Mouse (Mus musculus) lung, embryonic 15.5 days (tissue): ENCODE results near the gene Dync1h1. TPM values are rescaled to one million over a fixed set of nuclear protein-coding genes. Genes with fewer than 3 reads are reported as not detected.

Experiments used
- ATAC-seq: fragments of 200-750 bp; cut with Nextera tagmentation; 2 replicates; pipeline ENCODE4 v1.8.0; 2017; ENCODE audit warnings: moderate number of reproducible peaks, borderline replicate concordance; ENCODE audit not compliant: low FRiP score, low TSS enrichment; ENCODE audit errors: extremely low read depth
- H3K27ac ChIP-seq: fragments of 300-500 bp; sonication (generic); 2 replicates; pipeline ENCODE4 v1.5.1; 2015; ENCODE audit warnings: moderate library complexity, mild to moderate bottlenecking, inconsistent platforms
- H3K27me3 ChIP-seq: fragments of 300-500 bp; sonication (generic); 2 replicates; pipeline ENCODE4 v1.6.1; 2015; ENCODE audit warnings: inconsistent platforms
- H3K36me3 ChIP-seq: fragments of 300-500 bp; sonication (generic); 2 replicates; pipeline ENCODE4 v1.6.1; 2015; ENCODE audit warnings: inconsistent platforms
- H3K4me1 ChIP-seq: fragments of 300-500 bp; sonication (generic); 2 replicates; pipeline ENCODE4 v1.6.1; 2015; ENCODE audit warnings: inconsistent platforms
- H3K4me2 ChIP-seq: fragments of 300-500 bp; sonication (generic); 2 replicates; pipeline ENCODE4 v1.6.1; 2015; ENCODE audit warnings: inconsistent platforms, mild to moderate bottlenecking, moderate library complexity
- H3K4me3 ChIP-seq: fragments of 300-500 bp; sonication (generic); 2 replicates; pipeline ENCODE4 v1.5.1; 2015; ENCODE audit warnings: mild to moderate bottlenecking, inconsistent platforms
- H3K9ac ChIP-seq: fragments of 300-500 bp; sonication (generic); 2 replicates; pipeline ENCODE4 v1.6.1; 2015; ENCODE audit warnings: inconsistent platforms
- H3K9me3 ChIP-seq: fragments of 300-500 bp; sonication (generic); 2 replicates; pipeline ENCODE4 v1.6.1; 2016; ENCODE audit warnings: inconsistent platforms
- WGBS: fragments of 180-500 bp; shearing (Covaris S2); methylation state at CpG from one replicate; pipeline ENCODE4 v1.1.7; 2015; 5-methylcytosine and 5-hydroxymethylcytosine counted together
- polyA plus RNA-seq: library from polyadenylated mRNA; unstranded; fragments of >200 nt; fragmentation: Nextera tagmentation; extraction: Ambion mirVana; gene quantifications from 2 replicates; pipeline ENCODE4 v1.2.1, GENCODE M21; 2015

Gene Dync1h1
- polyA plus RNA-seq, 1 experiment from 2014 or later = 48.9 TPM

DNA sequence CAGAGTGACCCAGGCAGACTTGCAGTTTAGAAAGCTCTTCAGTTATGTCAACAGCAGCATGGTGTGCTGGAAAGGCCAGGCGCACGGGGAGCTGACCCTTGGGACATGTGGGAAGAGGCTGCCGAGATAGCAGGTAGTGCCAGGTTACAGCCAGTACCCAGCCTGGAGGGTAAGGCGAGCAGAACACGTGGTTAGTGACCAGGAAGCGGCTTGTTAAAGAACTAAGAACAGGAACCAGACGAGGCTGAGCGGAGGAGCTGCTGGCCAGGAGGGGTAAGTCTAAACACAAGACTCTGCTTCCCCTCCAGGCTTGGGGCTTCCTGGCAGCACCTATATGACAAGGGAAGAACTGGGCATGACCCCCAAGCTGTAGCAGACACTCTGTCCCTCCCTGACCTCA lies 27.6 kb upstream of the Dync1h1 start:
- H3K9ac ChIP-seq = no peak overlapping the region
- ATAC-seq = no peak
- no peaks in the 10 kb centered on the region for H3K27me3 ChIP-seq
- H3K36me3 ChIP-seq = peaks cover 57% of the 10 kb centered on the region
- H3K4me3 ChIP-seq = no peak overlapping the region
- H3K4me1 ChIP-seq = no peaks in the 10 kb centered on the region
- 84% methylated on average over 8 of the region's 8 CpGs for WGBS
- no peak overlapping the region for H3K27ac ChIP-seq
- no peaks in the 10 kb centered on the region for H3K9me3 ChIP-seq
- H3K4me2 ChIP-seq = no peak overlapping the region

DNA sequence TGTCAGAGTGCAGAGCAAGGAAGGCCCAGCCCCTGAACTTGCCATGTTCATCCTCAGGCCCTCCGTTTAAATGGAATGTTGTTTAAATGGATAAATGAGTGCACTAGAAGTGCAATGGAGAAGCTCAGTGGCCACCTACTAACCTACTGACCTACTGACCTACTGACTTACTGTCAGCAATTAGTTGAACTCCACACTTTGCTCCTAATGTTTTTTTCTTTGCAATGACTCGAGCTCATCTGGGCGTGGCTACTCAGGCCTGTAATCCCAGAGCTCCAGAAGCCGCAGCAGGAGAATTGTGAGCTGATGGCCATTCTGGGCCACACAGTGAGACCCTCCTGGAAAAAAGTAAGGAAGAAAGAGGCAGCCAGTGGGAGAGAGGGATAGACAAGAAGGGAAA lies 25.3 kb upstream of the Dync1h1 start:
- 75% methylated on average over 4 of the region's 4 CpGs for WGBS
- no peak for ATAC-seq
- no peak overlapping the region for H3K4me2 ChIP-seq
- H3K36me3 ChIP-seq = peaks cover 46% of the 10 kb centered on the region
- H3K4me3 ChIP-seq = no peak overlapping the region
- H3K27me3 ChIP-seq = no peaks in the 10 kb centered on the region
- no peaks in the 10 kb centered on the region for H3K4me1 ChIP-seq
- no peak overlapping the region for H3K27ac ChIP-seq
- H3K9ac ChIP-seq = no peak overlapping the region
- no peaks in the 10 kb centered on the region for H3K9me3 ChIP-seq

DNA sequence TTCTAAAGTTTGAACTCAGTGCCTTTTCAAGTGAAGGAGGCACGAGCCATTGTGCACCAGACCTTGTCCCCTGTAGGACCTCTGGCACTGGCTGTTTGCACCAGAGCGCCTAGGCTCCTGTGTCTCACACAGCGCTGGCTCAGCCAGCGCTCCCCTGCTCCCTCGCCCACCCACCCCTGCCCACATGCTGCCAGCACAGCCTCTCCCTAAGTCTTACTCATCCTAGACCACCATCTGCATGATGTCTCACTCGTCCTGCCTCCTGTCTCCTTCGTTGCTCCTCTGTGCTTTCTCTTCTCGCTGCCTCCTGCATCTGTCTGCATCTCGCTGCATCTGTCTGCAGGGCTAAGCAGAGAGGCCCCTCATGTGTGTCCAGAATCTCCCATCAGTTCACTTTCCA lies 22.9 kb upstream of the Dync1h1 start:
- H3K9ac ChIP-seq = no peak overlapping the region
- H3K27me3 ChIP-seq = no peaks in the 10 kb centered on the region
- no peak for ATAC-seq
- H3K36me3 ChIP-seq = peaks cover 30% of the 10 kb centered on the region
- no peaks in the 10 kb centered on the region for H3K4me1 ChIP-seq
- no peak overlapping the region for H3K27ac ChIP-seq
- WGBS = 84% methylated on average over 9 of the region's 9 CpGs
- H3K4me3 ChIP-seq = no peak overlapping the region
- no peak overlapping the region for H3K4me2 ChIP-seq
- no peaks in the 10 kb centered on the region for H3K9me3 ChIP-seq

- no peak overlapping the region for H3K4me2 ChIP-seq
- H3K36me3 ChIP-seq = no peaks in the 10 kb centered on the region
- ATAC-seq = no peak
- H3K27ac ChIP-seq = no peak overlapping the region
- H3K27me3 ChIP-seq = no peaks in the 10 kb centered on the region
- no peak overlapping the region for H3K4me3 ChIP-seq
- H3K9ac ChIP-seq = no peak overlapping the region
- H3K4me1 ChIP-seq = peaks cover 18% of the 10 kb centered on the region
- H3K9me3 ChIP-seq = no peaks in the 10 kb centered on the region
- 69% methylated on average over 6 of the region's 6 CpGs for WGBS
Observed at GRCm38 (mm10) chr12:110588622-110589021, 12.6 kb upstream of the Dync1h1 start.

DNA sequence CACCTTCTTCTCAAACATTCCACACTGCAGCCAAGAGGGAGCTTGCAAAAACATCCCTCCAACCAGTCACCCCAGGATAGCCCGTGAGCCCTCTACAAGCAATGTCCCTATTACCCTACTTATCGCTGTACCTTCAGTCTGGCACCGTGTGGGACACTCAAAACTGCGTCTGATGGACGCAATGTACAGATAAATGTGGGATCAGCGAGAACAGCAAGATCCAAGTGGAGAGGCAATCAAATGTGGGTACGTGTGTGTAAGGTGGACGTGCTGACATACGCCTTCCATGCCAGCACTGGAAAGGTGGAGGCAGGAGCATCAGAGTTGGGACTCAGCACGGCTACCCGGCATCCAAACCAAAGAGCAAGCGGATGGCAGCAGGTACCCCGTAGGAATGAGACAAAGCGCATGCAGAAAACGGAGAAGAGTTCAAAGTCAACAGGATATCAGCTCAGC lies 10.4 kb upstream of the Dync1h1 start:
- H3K27me3 ChIP-seq = no peaks in the 10 kb centered on the region
- H3K9me3 ChIP-seq = no peaks in the 10 kb centered on the region
- peak overlapping the region; percentile 81 for H3K4me2 ChIP-seq
- peak overlapping the region; percentile 89 for H3K27ac ChIP-seq
- no peaks in the 10 kb centered on the region for H3K36me3 ChIP-seq
- H3K4me1 ChIP-seq = peaks cover 18% of the 10 kb centered on the region
- peak overlapping the region; percentile 83 for H3K4me3 ChIP-seq
- no peak; the same call in 1 of the 2 replicates for ATAC-seq
- peak overlapping the region; percentile 86 for H3K9ac ChIP-seq
- 2% methylated on average over 15 of the region's 15 CpGs for WGBS

- under 1% methylated on average over 56 of the region's 56 CpGs for WGBS
- H3K4me2 ChIP-seq = peak overlapping the region; percentile 81
- ATAC-seq = peak; percentile 96
- H3K9ac ChIP-seq = peak overlapping the region; percentile 86
- H3K27ac ChIP-seq = peak overlapping the region; percentile 89
- no peaks in the 10 kb centered on the region for H3K36me3 ChIP-seq
- peak overlapping the region; percentile 83 for H3K4me3 ChIP-seq
- peaks cover 18% of the 10 kb centered on the region for H3K4me1 ChIP-seq
- H3K27me3 ChIP-seq = no peaks in the 10 kb centered on the region
- no peaks in the 10 kb centered on the region for H3K9me3 ChIP-seq
Observed at GRCm38 (mm10) chr12:110591260-110591883, 9.9 kb upstream of the Dync1h1 start.

- ATAC-seq = no peak
- H3K4me3 ChIP-seq = no peak overlapping the region
- peaks cover 19% of the 10 kb centered on the region for H3K4me1 ChIP-seq
- H3K9me3 ChIP-seq = no peaks in the 10 kb centered on the region
- H3K36me3 ChIP-seq = no peaks in the 10 kb centered on the region
- H3K27ac ChIP-seq = no peak overlapping the region
- no peaks in the 10 kb centered on the region for H3K27me3 ChIP-seq
- H3K4me2 ChIP-seq = no peak overlapping the region
- H3K9ac ChIP-seq = no peak overlapping the region
- 10% methylated on average over 7 of the region's 7 CpGs for WGBS
Observed at GRCm38 (mm10) chr12:110598527-110598926, 2.7 kb upstream of the Dync1h1 start.

GRCm38 (mm10) chr12:110599791-110600190 lies 1.5 kb upstream of the Dync1h1 start:
- no peaks in the 10 kb centered on the region for H3K36me3 ChIP-seq
- H3K4me2 ChIP-seq = no peak overlapping the region
- peaks cover 24% of the 10 kb centered on the region for H3K4me1 ChIP-seq
- no peaks in the 10 kb centered on the region for H3K27me3 ChIP-seq
- no peaks in the 10 kb centered on the region for H3K9me3 ChIP-seq
- H3K27ac ChIP-seq = no peak overlapping the region
- no peak overlapping the region for H3K4me3 ChIP-seq
- ATAC-seq = no peak
- 56% methylated on average over 4 of the region's 4 CpGs for WGBS
- no peak overlapping the region for H3K9ac ChIP-seq

DNA sequence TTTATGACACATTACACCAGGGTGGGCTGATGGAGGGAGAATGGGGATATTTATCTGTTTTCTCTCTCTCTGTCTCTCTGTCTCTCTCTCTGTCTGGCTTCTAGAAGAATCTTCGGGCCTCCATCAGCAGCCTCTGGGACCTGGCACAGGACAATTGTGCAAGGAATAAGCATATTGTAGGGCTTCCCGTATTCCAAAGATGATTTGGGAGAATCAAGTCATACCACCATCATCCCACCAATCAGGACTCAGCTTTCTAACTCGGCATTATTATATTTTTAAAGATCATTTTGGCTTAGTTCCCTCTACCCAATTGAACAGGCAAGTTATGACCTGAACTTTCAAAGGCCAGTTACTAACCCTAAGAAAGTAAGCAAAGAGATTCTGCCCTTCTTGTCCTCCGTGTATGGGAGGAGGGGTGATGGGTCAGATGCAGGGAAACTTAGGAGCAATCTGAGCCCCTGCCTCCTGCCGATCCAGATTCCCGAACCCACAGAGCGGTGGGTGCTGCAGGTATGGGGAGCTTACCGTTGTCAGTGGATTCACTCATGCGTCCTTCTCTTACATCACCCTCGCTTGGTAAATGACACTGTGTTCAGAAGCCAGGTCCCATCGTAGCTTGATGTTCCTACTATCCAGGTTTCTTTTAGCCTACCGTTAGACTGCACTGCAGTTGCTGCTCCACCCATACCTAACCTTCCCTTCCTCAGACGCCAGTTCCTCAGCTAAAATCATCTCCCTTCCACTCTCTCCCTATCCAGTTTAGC lies 844 bp upstream of the Dync1h1 start:
- Histone ChIP-seq H3K4me2 (peak overlapping the region; percentile 59), H3K36me3 (no peaks in the 10 kb centered on the region), H3K4me1 (peaks cover 24% of the 10 kb centered on the region), H3K9me3 (no peaks in the 10 kb centered on the region), H3K4me3 (peak overlapping the region; percentile 87), H3K27ac (no peak overlapping the region), H3K27me3 (no peaks in the 10 kb centered on the region), H3K9ac (0 out of 2 replicates have a peak overlapping the region, but pooled peaks have one; percentile 2)
- no peak for ATAC-seq
- 49% methylated on average over 13 of the region's 13 CpGs for WGBS

DNA sequence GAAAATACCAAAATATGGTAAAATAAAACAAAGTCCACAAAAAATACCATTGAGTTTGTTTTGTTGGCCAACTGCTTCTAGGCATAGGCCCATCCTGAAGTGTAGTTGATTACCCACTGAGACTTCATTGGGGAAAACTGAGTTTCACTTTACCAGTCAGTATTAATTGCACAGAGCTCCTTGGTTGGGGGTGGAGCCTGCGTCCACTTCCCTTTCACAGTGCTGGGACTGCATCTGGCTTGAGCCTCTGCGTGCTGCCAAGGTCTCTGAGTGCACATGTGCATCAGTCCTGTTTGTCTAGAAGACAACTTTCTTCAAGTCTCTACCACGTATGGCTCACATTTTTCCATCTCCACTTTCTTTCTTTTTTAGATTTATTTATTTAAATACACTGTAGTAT lies 4.9 kb downstream of the Dync1h1 start:
- no peaks in the 10 kb centered on the region for H3K9me3 ChIP-seq
- no peak for ATAC-seq
- H3K27ac ChIP-seq = no peak overlapping the region

DNA sequence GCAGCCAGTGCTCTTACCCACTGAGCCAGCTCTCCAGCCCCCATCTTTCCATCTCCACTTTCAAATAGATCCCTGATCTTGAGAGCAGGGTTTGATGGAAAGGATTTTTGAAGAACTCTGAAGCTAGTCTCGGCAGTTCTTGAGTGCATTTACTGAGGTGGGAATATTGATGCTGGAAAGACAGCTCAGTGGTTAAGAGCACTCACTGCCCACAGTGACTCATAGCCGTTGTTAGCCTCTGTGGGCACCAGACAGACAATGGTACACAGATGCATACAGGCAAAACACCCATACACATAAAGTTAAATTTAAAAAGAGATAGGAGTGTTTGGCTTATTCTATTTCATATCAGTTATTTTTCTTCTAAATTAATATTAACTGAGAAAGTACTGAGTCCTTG lies 5.4 kb downstream of the Dync1h1 start:
- no peak overlapping the region for H3K27ac ChIP-seq
- H3K4me2 ChIP-seq = no peak overlapping the region
- no peak overlapping the region for H3K4me3 ChIP-seq
- no peak overlapping the region for H3K9ac ChIP-seq
- 77% methylated on average over 2 of the region's 2 CpGs for WGBS
- ATAC-seq = no peak
- peaks cover 6% of the 10 kb centered on the region; the same call in 1 of the 2 replicates for H3K36me3 ChIP-seq
- peaks cover 27% of the 10 kb centered on the region for H3K4me1 ChIP-seq
- H3K9me3 ChIP-seq = no peaks in the 10 kb centered on the region
- H3K27me3 ChIP-seq = no peaks in the 10 kb centered on the region

More for the DNA sequence above, 4.9 kb downstream of the Dync1h1 start:
- Histone ChIP-seq H3K4me1 (peaks cover 27% of the 10 kb centered on the region), H3K36me3 (0 out of 2 replicates have a peak, but pooled peaks cover 5% of the 10 kb centered on the region), H3K9ac (no peak overlapping the region), H3K4me2 (no peak overlapping the region), H3K27me3 (no peaks in the 10 kb centered on the region), H3K4me3 (no peak overlapping the region)
- 84% methylated on average over 3 of the region's 3 CpGs for WGBS

- Histone ChIP-seq H3K36me3 (peaks cover 25% of the 10 kb centered on the region), H3K4me1 (peaks cover 14% of the 10 kb centered on the region), H3K27me3 (no peaks in the 10 kb centered on the region), H3K27ac (0 out of 2 replicates have a peak overlapping the region, but pooled peaks have one; percentile 42), H3K4me3 (no peak overlapping the region), H3K9ac (no peak overlapping the region), H3K4me2 (no peak overlapping the region), H3K9me3 (no peaks in the 10 kb centered on the region)
- WGBS = 61% methylated on average over 11 of the region's 11 CpGs
- ATAC-seq = peak; percentile 46
Observed at GRCm38 (mm10) chr12:110608460-110609152, 7.4 kb downstream of the Dync1h1 start.
